Mouse (Mus musculus) stomach, postnatal 0 days (tissue): Measurements from ENCODE around the gene Arhgap9.

ENCODE experiments used
- CTCF ChIP-seq: IDR thresholded peaks from 2 replicates; pipeline ENCODE4 v1.5.1; 2016; ENCODE audit warnings: antibody characterized with exemption, low read depth, mild to moderate bottlenecking, moderate library complexity
- EP300 ChIP-seq: optimal IDR thresholded peaks from 2 replicates; pipeline ENCODE3; 2016; ENCODE audit warnings: antibody characterized with exemption

- TF ChIP-seq EP300 = no peak
- no peak for TF ChIP-seq CTCF
Observed at GRCm38 (mm10) chr10:127284105-127284622, 37.6 kb upstream of the Arhgap9 start.
